Mouse (Mus musculus) kidney, adult 11 months (tissue): ENCODE data around the gene Itga7.

ENCODE experiments used
- DNase-seq: peaks from one replicate; pipeline ENCODE4 v3.0.0; 2022

Gene Itga7

GRCm38 (mm10) chr10:128995796-128996195 is 62.2 kb downstream of the Itga7 start:
- no peak for DNase-seq

GRCm38 (mm10) chr10:128996523-128997040 is 63.0 kb downstream of the Itga7 start:
- no peak for DNase-seq

GRCm38 (mm10) chr10:129004032-129004920 is 70.7 kb downstream of the Itga7 start:
- DNase-seq = no peak
